Mouse (Mus musculus) limb, embryonic 12.5 days (tissue): ENCODE measurements around the gene Vwa8. TPM values are rescaled to one million over a fixed set of nuclear protein-coding genes. Genes with fewer than 3 reads are reported as not detected.

Source experiments
- ATAC-seq: fragments of 200-750 bp; cut with Nextera tagmentation; 2 replicates; pipeline ENCODE4 v1.8.0; 2017; ENCODE audit warnings: low read depth, moderate TSS enrichment; ENCODE audit not compliant: insufficient number of reproducible peaks, insufficient read depth, low FRiP score, low TSS enrichment
- H3K27ac ChIP-seq: fragments of 300-500 bp; sonication (generic); 2 replicates; pipeline ENCODE4 v1.5.1; 2016; ENCODE audit warnings: mild to moderate bottlenecking, moderate library complexity
- H3K27me3 ChIP-seq: fragments of 300-500 bp; sonication (generic); 2 replicates; pipeline ENCODE4 v1.6.1; 2016; ENCODE audit warnings: mild to moderate bottlenecking, moderate library complexity
- H3K36me3 ChIP-seq: fragments of 300-500 bp; sonication (generic); 2 replicates; pipeline ENCODE4 v1.6.1; 2016; ENCODE audit warnings: mild to moderate bottlenecking, moderate library complexity
- H3K4me1 ChIP-seq: fragments of 300-500 bp; sonication (generic); replicated peaks from 2 replicates; pipeline ENCODE4 v1.6.1; 2016
- H3K4me2 ChIP-seq: fragments of 300-500 bp; sonication (generic); 2 replicates; pipeline ENCODE4 v1.6.1; 2016; ENCODE audit warnings: mild to moderate bottlenecking, moderate library complexity
- H3K4me3 ChIP-seq: fragments of 300-500 bp; sonication (generic); replicated peaks from 2 replicates; pipeline ENCODE4 v1.5.1; 2016; ENCODE audit warnings: mild to moderate bottlenecking
- H3K9ac ChIP-seq: fragments of 300-500 bp; sonication (generic); replicated peaks from 2 replicates; pipeline ENCODE4 v1.6.1; 2016; ENCODE audit warnings: mild to moderate bottlenecking, moderate library complexity
- H3K9me3 ChIP-seq: fragments of 300-500 bp; sonication (generic); 2 replicates; pipeline ENCODE4 v1.6.1; 2016; ENCODE audit warnings: mild to moderate bottlenecking, moderate library complexity
- WGBS: fragments of 180-500 bp; shearing (Covaris S2); methylation state at CpG from one replicate; pipeline ENCODE4 v1.1.7; 2016; 5-methylcytosine and 5-hydroxymethylcytosine counted together
- polyA plus RNA-seq: library from polyadenylated mRNA; unstranded; fragments of >200 nt; fragmentation: Nextera tagmentation; extraction: Ambion mirVana; gene quantifications from 2 replicates; pipeline ENCODE4 v1.2.1, GENCODE M21; 2016

Vwa8 gene
- polyA plus RNA-seq, 1 experiment from 2014 or later, result 11.7 TPM

GRCm38 (mm10) chr14:79123466-79123865 lies 274.6 kb downstream of the Vwa8 start:
- H3K4me1 ChIP-seq, result peaks cover 6% of the 10 kb centered on the region; the same call in 1 of the 2 replicates
- 87% methylated on average over 8 of the region's 8 CpGs for WGBS
- no peaks in the 10 kb centered on the region for H3K27me3 ChIP-seq
- no peak for ATAC-seq
- no peaks in the 10 kb centered on the region for H3K36me3 ChIP-seq
- no peak overlapping the region for H3K4me2 ChIP-seq
- H3K27ac ChIP-seq, result no peak overlapping the region
- H3K4me3 ChIP-seq, result no peak overlapping the region
- no peaks in the 10 kb centered on the region for H3K9me3 ChIP-seq
- no peak overlapping the region for H3K9ac ChIP-seq

GRCm38 (mm10) chr14:79124643-79125042 lies 275.8 kb downstream of the Vwa8 start:
- H3K4me1 ChIP-seq, result peaks cover 6% of the 10 kb centered on the region; the same call in 1 of the 2 replicates
- H3K9me3 ChIP-seq, result no peaks in the 10 kb centered on the region
- H3K9ac ChIP-seq, result no peak overlapping the region
- no peak overlapping the region for H3K27ac ChIP-seq
- no peaks in the 10 kb centered on the region for H3K27me3 ChIP-seq
- no peak overlapping the region for H3K4me3 ChIP-seq
- 50% methylated on average over 5 of the region's 5 CpGs for WGBS
- H3K36me3 ChIP-seq, result no peaks in the 10 kb centered on the region
- ATAC-seq, result no peak
- no peak overlapping the region for H3K4me2 ChIP-seq

GRCm38 (mm10) chr14:79126176-79126575 lies 277.3 kb downstream of the Vwa8 start:
- H3K27me3 ChIP-seq, result no peaks in the 10 kb centered on the region
- 0 out of 2 replicates have a peak overlapping the region, but pooled peaks have one; percentile 45 for H3K27ac ChIP-seq
- H3K4me1 ChIP-seq, result peaks cover 6% of the 10 kb centered on the region; the same call in 1 of the 2 replicates
- ATAC-seq, result no peak
- H3K9ac ChIP-seq, result no peak overlapping the region
- H3K4me2 ChIP-seq, result no peak overlapping the region
- no peaks in the 10 kb centered on the region for H3K9me3 ChIP-seq
- H3K36me3 ChIP-seq, result no peaks in the 10 kb centered on the region
- 66% methylated on average over 5 of the region's 5 CpGs for WGBS
- no peak overlapping the region for H3K4me3 ChIP-seq

GRCm38 (mm10) chr14:79134891-79135334 lies 286.1 kb downstream of the Vwa8 start:
- H3K9ac ChIP-seq, result no peak overlapping the region
- no peaks in the 10 kb centered on the region for H3K36me3 ChIP-seq
- peaks cover 40% of the 10 kb centered on the region for H3K4me1 ChIP-seq
- peak overlapping the region; percentile 66 for H3K27ac ChIP-seq
- H3K27me3 ChIP-seq, result peaks cover 3% of the 10 kb centered on the region; the same call in 1 of the 2 replicates
- no peaks in the 10 kb centered on the region for H3K9me3 ChIP-seq
- H3K4me2 ChIP-seq, result no peak overlapping the region; the same call in 1 of the 2 replicates
- no peak for ATAC-seq
- H3K4me3 ChIP-seq, result no peak overlapping the region
- 23% methylated on average over 7 of the region's 7 CpGs for WGBS

GRCm38 (mm10) chr14:79135441-79135840 lies 286.6 kb downstream of the Vwa8 start:
- H3K27me3 ChIP-seq, result peaks cover 3% of the 10 kb centered on the region; the same call in 1 of the 2 replicates
- 66% methylated on average over 7 of the region's 7 CpGs for WGBS
- H3K9me3 ChIP-seq, result no peaks in the 10 kb centered on the region
- no peak overlapping the region for H3K9ac ChIP-seq
- no peak for ATAC-seq
- peaks cover 45% of the 10 kb centered on the region for H3K4me1 ChIP-seq
- no peaks in the 10 kb centered on the region for H3K36me3 ChIP-seq
- H3K4me2 ChIP-seq, result no peak overlapping the region
- no peak overlapping the region for H3K4me3 ChIP-seq
- H3K27ac ChIP-seq, result peak overlapping the region; percentile 62; the same call in 1 of the 2 replicates

GRCm38 (mm10) chr14:79136585-79136984 lies 287.7 kb downstream of the Vwa8 start:
- 51% methylated on average over 3 of the region's 3 CpGs for WGBS
- no peak for ATAC-seq
- no peaks in the 10 kb centered on the region for H3K9me3 ChIP-seq
- peak overlapping the region; percentile 37; the same call in 1 of the 2 replicates for H3K27ac ChIP-seq
- no peak overlapping the region for H3K4me3 ChIP-seq
- H3K4me2 ChIP-seq, result no peak overlapping the region
- peaks cover 57% of the 10 kb centered on the region for H3K4me1 ChIP-seq
- no peaks in the 10 kb centered on the region for H3K36me3 ChIP-seq
- H3K9ac ChIP-seq, result no peak overlapping the region
- peaks cover 3% of the 10 kb centered on the region; the same call in 1 of the 2 replicates for H3K27me3 ChIP-seq

- H3K27me3 ChIP-seq, result peaks cover 3% of the 10 kb centered on the region; the same call in 1 of the 2 replicates
- H3K4me1 ChIP-seq, result peaks cover 57% of the 10 kb centered on the region
- no peak overlapping the region for H3K4me2 ChIP-seq
- no peaks in the 10 kb centered on the region for H3K36me3 ChIP-seq
- no peak overlapping the region for H3K9ac ChIP-seq
- ATAC-seq, result no peak
- no peak overlapping the region for H3K4me3 ChIP-seq
- H3K27ac ChIP-seq, result no peak overlapping the region
- no peaks in the 10 kb centered on the region for H3K9me3 ChIP-seq
- WGBS, result 81% methylated on average over 8 of the region's 8 CpGs
Observed at GRCm38 (mm10) chr14:79137100-79137499, 288.2 kb downstream of the Vwa8 start.

- Histone ChIP-seq H3K27ac (peak overlapping the region; percentile 72), H3K27me3 (peaks cover 3% of the 10 kb centered on the region; the same call in 1 of the 2 replicates), H3K4me3 (no peak overlapping the region), H3K4me1 (peaks cover 62% of the 10 kb centered on the region), H3K9ac (no peak overlapping the region), H3K36me3 (no peaks in the 10 kb centered on the region), H3K4me2 (peak overlapping the region; percentile 32; the same call in 1 of the 2 replicates), H3K9me3 (no peaks in the 10 kb centered on the region)
- WGBS, result 91% methylated on average over 6 of the region's 6 CpGs
- no peak for ATAC-seq
Observed at GRCm38 (mm10) chr14:79139096-79139651, 290.3 kb downstream of the Vwa8 start.

- peak; percentile 92 for ATAC-seq
- peaks cover 3% of the 10 kb centered on the region; the same call in 1 of the 2 replicates for H3K27me3 ChIP-seq
- peaks cover 63% of the 10 kb centered on the region for H3K4me1 ChIP-seq
- no peaks in the 10 kb centered on the region for H3K36me3 ChIP-seq
- no peaks in the 10 kb centered on the region for H3K9me3 ChIP-seq
- peak overlapping the region; percentile 32 for H3K4me2 ChIP-seq
- 15% methylated on average over 19 of the region's 19 CpGs for WGBS
- H3K9ac ChIP-seq, result no peak overlapping the region
- no peak overlapping the region for H3K4me3 ChIP-seq
- peak overlapping the region; percentile 72 for H3K27ac ChIP-seq
Observed at GRCm38 (mm10) chr14:79139918-79140825, 291.3 kb downstream of the Vwa8 start.

GRCm38 (mm10) chr14:79140826-79141219 lies 292.0 kb downstream of the Vwa8 start:
- Histone ChIP-seq H3K4me3 (no peak overlapping the region), H3K27me3 (peaks cover 3% of the 10 kb centered on the region; the same call in 1 of the 2 replicates), H3K36me3 (no peaks in the 10 kb centered on the region), H3K9ac (no peak overlapping the region), H3K4me2 (no peak overlapping the region; the same call in 1 of the 2 replicates), H3K9me3 (no peaks in the 10 kb centered on the region), H3K4me1 (peaks cover 57% of the 10 kb centered on the region), H3K27ac (peak overlapping the region; percentile 72)
- WGBS, result 75% methylated on average over 2 of the region's 2 CpGs
- 0 out of 2 replicates have a peak, but pooled peaks have one; percentile 2 for ATAC-seq

- H3K4me2 ChIP-seq, result no peak overlapping the region
- no peak overlapping the region for H3K4me3 ChIP-seq
- H3K27me3 ChIP-seq, result no peaks in the 10 kb centered on the region
- WGBS, result 85% methylated on average over 4 of the region's 4 CpGs
- H3K36me3 ChIP-seq, result no peaks in the 10 kb centered on the region
- peaks cover 45% of the 10 kb centered on the region for H3K4me1 ChIP-seq
- no peak for ATAC-seq
- no peak overlapping the region for H3K27ac ChIP-seq
- H3K9me3 ChIP-seq, result no peaks in the 10 kb centered on the region
- H3K9ac ChIP-seq, result no peak overlapping the region
Observed at GRCm38 (mm10) chr14:79142342-79142741, 293.5 kb downstream of the Vwa8 start.
